Mouse (Mus musculus) neural tube, embryonic 13.5 days (tissue): Measurements from ENCODE around the gene Coq9. TPM values are rescaled to one million over a fixed set of nuclear protein-coding genes. Genes with fewer than 3 reads are reported as not detected.

ENCODE experiments used
- ATAC-seq: fragments of 200-750 bp; cut with Nextera tagmentation; 2 replicates; pipeline ENCODE4 v1.8.0; 2017; ENCODE audit warnings: low read depth, mild to moderate bottlenecking, moderate TSS enrichment, moderate library complexity
- H3K27ac ChIP-seq: fragments of 300-500 bp; sonication (generic); replicated peaks from 2 replicates; pipeline ENCODE4 v1.5.1; 2015; ENCODE audit warnings: moderate library complexity, mild to moderate bottlenecking, inconsistent platforms
- H3K27me3 ChIP-seq: fragments of 300-500 bp; sonication (generic); 2 replicates; pipeline ENCODE4 v1.6.1; 2015; ENCODE audit warnings: mild to moderate bottlenecking, inconsistent platforms
- H3K36me3 ChIP-seq: fragments of 300-500 bp; sonication (generic); 2 replicates; pipeline ENCODE4 v1.6.1; 2015; ENCODE audit warnings: mild to moderate bottlenecking, inconsistent platforms
- H3K4me1 ChIP-seq: fragments of 300-500 bp; sonication (generic); replicated peaks from 2 replicates; pipeline ENCODE4 v1.6.1; 2015; ENCODE audit warnings: inconsistent platforms
- H3K4me2 ChIP-seq: fragments of 300-500 bp; sonication (generic); 2 replicates; pipeline ENCODE4 v1.6.1; 2015; ENCODE audit warnings: inconsistent platforms, mild to moderate bottlenecking, moderate library complexity
- H3K4me3 ChIP-seq: fragments of 300-500 bp; sonication (generic); 2 replicates; pipeline ENCODE4 v1.5.1; 2015; ENCODE audit warnings: mild to moderate bottlenecking, inconsistent platforms
- H3K9ac ChIP-seq: fragments of 300-500 bp; sonication (generic); 2 replicates; pipeline ENCODE4 v1.6.1; 2015; ENCODE audit warnings: moderate library complexity, mild to moderate bottlenecking, inconsistent platforms
- H3K9me3 ChIP-seq: fragments of 300-500 bp; sonication (generic); 2 replicates; pipeline ENCODE4 v1.6.1; 2016; ENCODE audit warnings: inconsistent platforms
- WGBS: fragments of 180-500 bp; shearing (Covaris S2); methylation state at CpG from one replicate; pipeline ENCODE4 v1.1.7; 2015; 5-methylcytosine and 5-hydroxymethylcytosine counted together
- polyA plus RNA-seq: library from polyadenylated mRNA; unstranded; fragments of >200 nt; fragmentation: Nextera tagmentation; extraction: Ambion mirVana; gene quantifications from 2 replicates; pipeline ENCODE4 v1.2.1, GENCODE M21; 2015

Gene Coq9
- 57.7 and 64.4 TPM in 2 replicates for polyA plus RNA-seq

GRCm38 (mm10) chr8:94837662-94838574 lies at the start of gene Coq9, which contains the start of gene Ciapin1:
TSS of gene Coq9 (plus strand) at chr8:94838321.
TSS of gene Ciapin1 (minus strand) at chr8:94838358.
- Histone ChIP-seq H3K4me3 (peak within 1 kb of the TSS; percentile 77), H3K36me3 (0 out of 2 replicates have a peak, but pooled peaks cover 6% of the 10 kb centered on the region), H3K27me3 (no peaks in the 10 kb centered on the region), H3K27ac (peak within 1 kb of the TSS; percentile 94), H3K4me2 (peak within 1 kb of the TSS; percentile 95), H3K9me3 (no peaks in the 10 kb centered on the region), H3K4me1 (peaks cover 27% of the 10 kb centered on the region), H3K9ac (peak within 1 kb of the TSS; percentile 91)
- peak; percentile 98 for ATAC-seq
- WGBS: under 1% methylated on average over 82 of the region's 82 CpGs

DNA sequence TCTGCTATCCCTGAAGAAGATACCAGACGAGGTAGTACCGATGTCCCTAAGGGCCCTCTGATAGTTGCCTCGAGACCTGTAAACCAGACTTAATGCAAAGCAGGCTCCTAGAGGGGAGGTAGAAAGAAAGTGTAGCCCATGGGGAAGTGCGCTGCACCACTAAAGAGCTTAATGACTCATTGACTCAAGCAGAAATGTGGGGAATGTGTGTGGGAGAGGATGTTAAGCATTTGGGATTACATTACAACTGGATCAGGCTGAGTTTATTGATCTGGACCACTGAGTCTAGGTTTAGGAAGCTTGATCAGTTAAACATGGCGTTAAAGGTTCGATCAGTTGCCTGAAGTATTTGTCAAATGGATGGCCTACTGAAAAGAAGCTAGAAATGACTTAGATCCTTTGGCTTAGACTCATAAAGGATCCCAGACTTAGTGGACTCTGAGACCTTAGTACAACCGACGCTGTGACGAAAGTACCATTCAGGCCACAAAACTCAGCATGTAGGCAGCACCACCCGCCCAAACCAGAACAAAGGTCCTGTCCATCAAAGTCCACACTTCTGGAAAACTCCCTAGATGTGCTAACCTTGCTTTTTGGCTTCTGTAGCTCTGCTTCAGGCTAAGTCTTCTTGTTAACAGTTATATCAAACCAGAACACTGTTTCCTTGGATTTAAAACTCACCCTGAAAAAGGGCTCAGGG lies 48.7 kb upstream of the Coq9 start:
- 0 out of 2 replicates have a peak, but pooled peaks cover 6% of the 10 kb centered on the region for H3K4me1 ChIP-seq
- H3K9me3 ChIP-seq: no peaks in the 10 kb centered on the region
- no peak for ATAC-seq
- H3K9ac ChIP-seq: no peak overlapping the region
- H3K36me3 ChIP-seq: no peaks in the 10 kb centered on the region
- no peak overlapping the region for H3K4me2 ChIP-seq
- 64% methylated on average over 10 of the region's 10 CpGs for whole genome bisulfite sequencing
- no peak overlapping the region for H3K27ac ChIP-seq
- no peaks in the 10 kb centered on the region for H3K27me3 ChIP-seq
- H3K4me3 ChIP-seq: no peak overlapping the region

GRCm38 (mm10) chr8:94794368-94794767 lies 43.8 kb upstream of the Coq9 start:
- Histone ChIP-seq H3K9me3 (no peaks in the 10 kb centered on the region), H3K27ac (no peak overlapping the region), H3K9ac (no peak overlapping the region), H3K4me3 (no peak overlapping the region), H3K4me2 (no peak overlapping the region), H3K36me3 (no peaks in the 10 kb centered on the region), H3K27me3 (no peaks in the 10 kb centered on the region), H3K4me1 (no peaks in the 10 kb centered on the region)
- no peak for ATAC-seq
- WGBS: 93% methylated on average over 4 of the region's 4 CpGs

DNA sequence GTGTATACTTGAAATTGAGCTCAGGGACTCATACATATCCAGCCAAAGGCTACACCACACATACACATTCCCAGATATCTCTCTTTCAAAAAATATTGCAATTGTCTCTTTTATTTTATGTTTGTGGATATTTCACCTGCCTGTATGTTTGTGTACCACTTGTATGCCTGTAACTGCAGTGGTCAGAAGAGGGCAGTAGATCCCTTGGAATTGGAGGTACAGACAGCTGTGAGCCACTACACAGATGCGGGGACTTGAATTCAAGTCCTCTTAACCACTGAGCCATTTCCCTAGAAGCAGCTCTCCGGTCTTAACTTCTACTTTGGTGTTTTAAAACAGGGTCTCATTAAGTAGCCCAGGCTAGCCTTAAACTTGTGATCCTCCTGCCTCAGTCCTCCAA lies 43.3 kb upstream of the Coq9 start:
- Histone ChIP-seq H3K27ac (no peak overlapping the region), H3K9me3 (no peaks in the 10 kb centered on the region), H3K9ac (no peak overlapping the region), H3K36me3 (no peaks in the 10 kb centered on the region), H3K4me1 (no peaks in the 10 kb centered on the region), H3K4me2 (no peak overlapping the region), H3K27me3 (no peaks in the 10 kb centered on the region), H3K4me3 (no peak overlapping the region)
- ATAC-seq: no peak
- WGBS: 97% methylated on average over 2 of the region's 2 CpGs

GRCm38 (mm10) chr8:94800278-94800968 lies 37.7 kb upstream of the Coq9 start:
- no peak overlapping the region for H3K4me3 ChIP-seq
- H3K4me1 ChIP-seq: peaks cover 4% of the 10 kb centered on the region; the same call in 1 of the 2 replicates
- no peaks in the 10 kb centered on the region for H3K36me3 ChIP-seq
- 69% methylated on average over 7 of the region's 7 CpGs for WGBS
- no peak overlapping the region for H3K4me2 ChIP-seq
- H3K27me3 ChIP-seq: no peaks in the 10 kb centered on the region
- no peak for ATAC-seq
- no peak overlapping the region for H3K9ac ChIP-seq
- H3K9me3 ChIP-seq: no peaks in the 10 kb centered on the region
- H3K27ac ChIP-seq: no peak overlapping the region

DNA sequence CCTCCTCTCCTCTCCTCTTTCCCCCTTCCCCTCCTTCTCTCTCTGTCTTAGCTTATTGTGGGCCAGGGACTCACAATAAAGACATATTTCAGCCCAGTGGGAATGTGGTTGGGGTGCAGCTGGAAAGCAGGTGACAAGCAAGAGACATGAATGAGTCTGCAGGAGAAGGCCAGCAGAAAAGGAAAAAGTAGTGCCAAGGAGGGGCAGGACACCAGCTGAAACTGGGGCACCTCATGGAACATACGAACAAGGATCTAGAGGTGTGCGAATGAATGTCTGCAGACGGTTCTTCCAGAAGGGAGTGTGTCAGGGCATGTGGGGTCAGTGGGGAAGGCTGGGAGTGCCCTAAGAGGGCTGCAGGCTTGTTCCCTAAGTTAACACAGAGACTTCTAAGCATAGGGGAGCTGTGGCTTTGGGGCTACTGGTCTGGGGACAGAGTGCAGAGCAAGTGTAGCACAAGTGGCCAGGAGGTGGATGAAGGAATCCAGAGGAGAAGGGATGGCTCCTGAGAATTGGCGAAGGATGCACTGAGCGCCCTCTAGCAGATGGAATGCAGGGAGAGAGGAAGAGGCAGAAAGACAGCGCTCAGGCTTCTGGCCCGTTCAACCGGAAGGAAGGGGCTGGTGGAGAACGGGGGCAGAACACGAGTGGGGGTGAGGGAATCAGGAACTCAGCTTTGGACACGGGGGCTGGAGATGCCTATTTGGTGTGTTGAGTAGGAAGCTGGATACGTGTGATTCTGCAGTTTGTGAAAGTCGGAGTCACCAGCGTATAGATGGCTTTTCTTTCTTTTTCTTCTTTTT lies 36.6 kb upstream of the Coq9 start:
- 45% methylated on average over 14 of the region's 14 CpGs for WGBS
- no peaks in the 10 kb centered on the region; the same call in 1 of the 2 replicates for H3K27me3 ChIP-seq
- H3K36me3 ChIP-seq: no peaks in the 10 kb centered on the region
- no peak overlapping the region for H3K9ac ChIP-seq
- peaks cover 5% of the 10 kb centered on the region; the same call in 1 of the 2 replicates for H3K4me1 ChIP-seq
- ATAC-seq: no peak
- no peak overlapping the region for H3K4me3 ChIP-seq
- no peak overlapping the region for H3K27ac ChIP-seq
- no peak overlapping the region for H3K4me2 ChIP-seq
- H3K9me3 ChIP-seq: no peaks in the 10 kb centered on the region

- Histone ChIP-seq H3K4me2 (no peak overlapping the region), H3K27me3 (no peaks in the 10 kb centered on the region; the same call in 1 of the 2 replicates), H3K9ac (no peak overlapping the region), H3K36me3 (no peaks in the 10 kb centered on the region), H3K4me3 (no peak overlapping the region), H3K4me1 (peaks cover 10% of the 10 kb centered on the region; the same call in 1 of the 2 replicates), H3K9me3 (no peaks in the 10 kb centered on the region), H3K27ac (no peak overlapping the region)
- ATAC-seq: no peak
- WGBS: 87% methylated on average over 4 of the region's 4 CpGs
Observed at GRCm38 (mm10) chr8:94802375-94802774, 35.7 kb upstream of the Coq9 start.

GRCm38 (mm10) chr8:94803551-94803950 lies 34.6 kb upstream of the Coq9 start:
- peaks cover 10% of the 10 kb centered on the region; the same call in 1 of the 2 replicates for H3K4me1 ChIP-seq
- H3K27ac ChIP-seq: no peak overlapping the region
- ATAC-seq: no peak
- 73% methylated on average over 6 of the region's 6 CpGs for WGBS
- no peak overlapping the region for H3K4me2 ChIP-seq
- no peaks in the 10 kb centered on the region for H3K36me3 ChIP-seq
- no peak overlapping the region for H3K4me3 ChIP-seq
- H3K9me3 ChIP-seq: no peaks in the 10 kb centered on the region
- no peaks in the 10 kb centered on the region; the same call in 1 of the 2 replicates for H3K27me3 ChIP-seq
- no peak overlapping the region for H3K9ac ChIP-seq

DNA sequence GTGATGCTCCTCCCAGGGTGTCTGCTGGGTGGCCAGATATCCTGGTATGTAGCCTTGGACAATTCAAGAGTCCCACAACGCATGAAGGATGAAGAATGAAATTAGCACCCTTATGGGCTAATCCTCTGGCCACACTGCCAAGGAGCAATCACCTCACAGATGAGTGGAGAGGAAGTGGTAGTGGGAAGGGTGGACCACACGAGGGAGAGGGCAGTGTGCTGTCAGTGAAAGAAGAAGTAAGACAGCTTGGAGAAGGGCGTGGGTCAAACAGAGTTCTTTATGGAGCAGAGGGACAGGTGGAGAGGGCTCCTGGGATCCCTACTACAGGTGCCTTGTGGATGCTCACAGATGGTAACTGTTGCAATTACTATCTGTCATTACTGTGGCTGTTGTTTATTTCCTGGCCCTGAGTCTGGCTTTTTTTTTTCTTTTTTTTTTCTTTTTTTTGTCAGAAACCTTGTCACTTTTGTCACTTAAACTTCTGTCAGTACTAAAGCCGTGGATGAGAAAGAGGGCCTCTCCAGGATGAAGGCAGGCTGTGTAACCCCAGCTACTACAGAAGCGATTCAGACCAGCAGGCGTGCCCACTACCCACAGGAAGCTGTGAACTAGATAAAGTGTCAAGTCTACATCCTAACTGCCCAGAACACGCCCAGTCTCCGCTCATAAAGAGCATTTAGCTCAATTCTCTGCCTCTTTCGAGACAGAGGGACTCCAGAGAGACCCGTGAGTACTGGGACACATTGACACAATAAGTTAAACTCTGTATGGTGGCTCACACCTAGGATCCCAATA lies 33.4 kb upstream of the Coq9 start:
- WGBS: 79% methylated on average over 10 of the region's 10 CpGs
- H3K9ac ChIP-seq: no peak overlapping the region
- no peak overlapping the region for H3K27ac ChIP-seq
- peaks cover 10% of the 10 kb centered on the region; the same call in 1 of the 2 replicates for H3K4me1 ChIP-seq
- H3K9me3 ChIP-seq: no peaks in the 10 kb centered on the region
- no peak for ATAC-seq
- H3K36me3 ChIP-seq: no peaks in the 10 kb centered on the region
- H3K4me2 ChIP-seq: no peak overlapping the region
- no peaks in the 10 kb centered on the region; the same call in 1 of the 2 replicates for H3K27me3 ChIP-seq
- H3K4me3 ChIP-seq: no peak overlapping the region

- WGBS: 53% methylated on average over 4 of the region's 4 CpGs
- Histone ChIP-seq H3K27ac (no peak overlapping the region), H3K27me3 (no peaks in the 10 kb centered on the region; the same call in 1 of the 2 replicates), H3K4me3 (no peak overlapping the region), H3K9me3 (no peaks in the 10 kb centered on the region), H3K4me2 (no peak overlapping the region), H3K4me1 (peaks cover 10% of the 10 kb centered on the region; the same call in 1 of the 2 replicates), H3K36me3 (no peaks in the 10 kb centered on the region), H3K9ac (no peak overlapping the region)
- ATAC-seq: no peak
Observed at GRCm38 (mm10) chr8:94805811-94806210, 32.3 kb upstream of the Coq9 start.
